Mouse (Mus musculus) embryo, embryonic 9.5 days (tissue): ENCODE measurements at regions not wholly inside any gene's neighbourhood (a gene's known extent, or its start where the extent isn't known, plus 50 kb on each side); places are given as distances from the start of the nearest gene placed in this dataset.
"Not testable (repeated sequence)": the region's sequence is repeated elsewhere in the genome, so short reads cannot be mapped to it uniquely, and the experiment has no call there.

Experiments
- DNase-seq: peaks from one replicate; pipeline ENCODE4 v3.0.0-alpha.2; 2017; ENCODE audit errors: extremely low spot score

DNA sequence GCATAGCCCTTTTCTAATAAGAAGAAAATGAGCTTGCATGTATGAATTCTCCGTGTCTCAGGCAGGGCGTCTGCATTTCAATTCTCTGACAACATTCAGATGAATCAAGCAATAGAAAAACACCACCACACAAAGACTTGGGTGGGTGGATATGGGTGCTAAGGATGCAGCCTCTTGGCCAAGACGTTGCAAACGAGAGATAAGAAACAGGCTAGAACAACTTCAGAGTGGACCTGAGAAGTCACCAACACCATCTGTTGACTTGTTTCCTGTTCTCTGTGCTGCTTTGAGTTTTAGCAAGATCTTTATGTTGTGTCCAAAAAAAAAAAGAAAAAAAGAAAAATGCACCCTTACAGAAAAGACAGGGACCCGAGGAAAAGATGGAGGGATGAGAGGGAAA lies 277.0 kb downstream of the Gxylt1 start:
- DNase-seq = no peak

DNA sequence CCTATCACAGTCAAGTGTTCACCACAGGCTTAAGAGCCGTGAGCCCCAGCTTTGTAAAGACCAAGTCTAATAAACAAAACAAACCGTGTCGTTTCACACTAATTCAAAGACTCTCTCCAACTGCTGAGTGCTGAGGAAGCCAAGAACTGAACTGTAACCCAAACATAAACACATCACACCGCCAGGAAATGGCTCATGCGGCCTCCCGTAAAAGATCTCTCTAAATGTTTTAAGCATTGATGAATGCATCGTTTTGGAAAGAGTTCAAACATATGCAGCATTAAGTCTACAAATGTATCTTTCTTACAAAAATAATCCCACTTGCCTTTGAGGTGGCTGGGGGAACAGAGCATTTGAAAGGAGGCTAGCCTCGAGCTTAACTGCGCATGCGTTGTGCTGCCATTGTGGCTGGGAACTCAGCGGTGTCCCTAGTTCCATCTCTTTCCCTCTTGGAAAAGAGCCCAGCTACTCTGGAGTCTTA lies 280.7 kb downstream of the Gxylt1 start:
- no peak for DNase-seq

DNA sequence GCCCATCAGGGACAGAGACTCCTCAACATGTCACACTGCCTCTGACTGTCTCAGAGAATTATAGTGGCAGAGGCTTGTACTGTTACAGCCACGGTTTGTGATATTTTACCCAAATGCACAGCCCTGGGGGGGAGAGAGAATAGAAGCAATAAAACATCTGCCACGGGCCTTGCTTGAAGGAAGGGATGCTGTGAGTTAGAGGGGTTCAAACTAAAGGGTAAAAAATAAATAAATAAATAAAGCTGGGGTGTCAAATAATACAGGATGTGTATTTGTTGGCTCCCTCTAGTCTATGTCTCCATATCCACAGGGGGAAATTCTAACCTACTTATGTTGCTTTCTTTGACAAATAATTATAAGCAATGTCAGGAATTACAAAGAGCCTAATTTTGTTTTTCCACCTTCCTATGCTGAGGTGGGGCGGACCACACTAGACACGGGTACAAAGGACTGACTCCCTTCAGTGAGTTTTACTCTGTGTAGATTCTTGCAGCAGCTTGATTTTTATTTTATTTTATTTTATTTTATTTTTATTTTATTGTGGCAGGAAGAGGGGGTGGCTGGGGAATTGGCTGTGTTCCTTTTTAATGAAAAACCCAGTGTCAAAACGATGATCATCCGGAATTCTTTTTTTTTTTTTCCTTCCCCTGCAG lies 281.3 kb downstream of the Gxylt1 start:
- no peak for DNase-seq

DNA sequence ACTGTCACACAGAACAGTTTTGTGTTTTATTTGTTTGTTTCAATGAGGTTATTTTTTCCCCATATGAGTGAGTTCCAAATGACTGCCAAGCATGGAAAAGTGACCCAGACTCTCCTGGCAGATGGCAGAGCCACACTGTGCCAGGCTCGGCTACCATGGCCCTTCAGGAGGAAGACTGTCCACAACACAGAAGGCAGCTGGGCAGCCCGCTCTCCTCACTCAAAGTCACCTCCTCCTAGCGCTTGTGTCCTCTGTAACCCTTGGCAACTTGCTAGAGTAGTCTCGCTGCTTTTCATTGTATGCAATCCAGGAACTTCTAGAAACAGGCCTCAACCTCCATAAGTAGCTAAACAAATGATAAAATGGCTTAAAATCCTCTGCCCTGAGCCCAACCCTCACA lies 299.2 kb downstream of the Gxylt1 start:
- DNase-seq = no peak

DNA sequence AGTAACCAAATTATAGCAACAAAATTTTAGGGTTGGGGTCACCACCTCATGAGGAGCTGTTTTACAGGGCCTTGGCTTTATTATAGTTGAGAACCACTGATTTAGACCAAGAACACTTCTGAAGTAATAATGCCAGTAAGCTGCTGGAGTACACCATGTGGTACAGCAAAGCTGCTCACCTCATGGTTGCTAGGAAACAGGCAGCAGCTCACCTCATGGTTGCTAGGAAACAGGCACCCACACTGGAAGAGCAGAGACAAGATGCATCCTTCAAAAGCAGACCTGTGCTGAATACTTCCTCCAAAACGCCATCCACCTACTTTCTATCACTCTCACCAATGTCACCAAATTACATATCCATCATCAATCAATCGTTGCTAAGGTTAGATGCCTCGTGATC lies 300.0 kb downstream of the Gxylt1 start:
- no peak for DNase-seq

DNA sequence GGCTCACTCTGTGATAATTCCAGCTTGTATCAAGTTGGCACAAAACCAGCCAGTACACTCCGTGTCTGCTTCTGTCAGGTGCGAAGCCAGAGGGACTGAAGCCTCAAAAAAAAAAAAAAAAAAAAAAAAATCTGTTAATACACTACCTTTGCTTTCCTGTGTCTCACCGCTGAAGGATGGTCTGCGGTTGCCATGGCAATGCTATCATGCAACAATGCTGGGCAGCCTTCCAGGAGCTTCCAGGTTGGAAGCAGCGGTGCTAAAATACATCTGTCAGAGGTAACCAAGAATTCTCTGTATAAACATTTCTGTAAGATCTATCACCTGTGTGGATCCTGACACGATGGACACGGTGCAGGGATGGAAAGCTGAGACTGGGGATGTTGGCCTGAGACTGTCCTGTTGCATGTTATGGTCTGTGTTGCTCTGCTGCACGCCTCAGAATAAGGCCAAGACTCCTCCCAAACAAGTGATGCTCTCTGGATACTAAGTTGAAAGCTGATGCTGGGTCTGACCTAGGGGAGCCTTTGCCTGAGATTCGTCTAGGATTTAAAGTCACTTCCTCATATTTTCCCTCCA lies 301.2 kb downstream of the Gxylt1 start:
- no peak for DNase-seq

DNA sequence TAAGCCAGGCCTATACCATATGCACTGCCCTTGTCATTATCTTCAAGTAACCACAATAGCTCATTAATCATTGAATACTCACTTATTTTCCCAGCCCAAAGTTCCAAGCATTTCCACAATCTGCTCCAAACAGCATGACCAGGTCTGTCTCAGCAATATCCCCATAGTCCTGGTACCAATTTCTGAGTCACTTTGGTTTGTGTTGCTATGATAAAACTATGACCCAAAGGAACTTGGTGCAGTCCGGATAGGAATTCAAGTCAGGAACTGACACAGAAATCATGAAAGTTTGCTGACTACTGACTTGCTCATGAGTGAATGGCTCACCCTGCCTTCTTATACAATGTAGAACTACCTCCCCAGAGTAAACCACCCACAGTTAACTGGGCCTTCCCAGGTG lies 309.4 kb downstream of the Gxylt1 start:
- DNase-seq = no peak

DNA sequence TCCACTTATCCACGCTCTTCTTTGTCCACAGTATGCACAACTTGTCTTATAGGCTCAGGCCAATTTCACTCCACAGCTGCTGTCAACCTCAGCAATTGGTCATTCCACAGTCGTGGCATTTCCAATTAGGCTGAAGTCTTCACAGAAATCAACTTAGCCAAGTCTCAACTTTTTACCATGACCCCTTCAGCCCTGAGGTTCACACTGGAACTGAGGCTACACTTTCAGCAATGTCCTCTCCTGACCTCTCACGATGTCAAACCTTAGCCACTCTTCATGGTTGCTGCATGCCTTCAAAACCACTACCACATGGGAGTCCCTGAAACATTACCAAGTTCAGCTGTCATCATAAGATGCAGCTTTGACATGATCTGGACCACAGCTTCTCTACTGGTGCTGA lies 310.1 kb downstream of the Gxylt1 start:
- DNase-seq = no peak

DNA sequence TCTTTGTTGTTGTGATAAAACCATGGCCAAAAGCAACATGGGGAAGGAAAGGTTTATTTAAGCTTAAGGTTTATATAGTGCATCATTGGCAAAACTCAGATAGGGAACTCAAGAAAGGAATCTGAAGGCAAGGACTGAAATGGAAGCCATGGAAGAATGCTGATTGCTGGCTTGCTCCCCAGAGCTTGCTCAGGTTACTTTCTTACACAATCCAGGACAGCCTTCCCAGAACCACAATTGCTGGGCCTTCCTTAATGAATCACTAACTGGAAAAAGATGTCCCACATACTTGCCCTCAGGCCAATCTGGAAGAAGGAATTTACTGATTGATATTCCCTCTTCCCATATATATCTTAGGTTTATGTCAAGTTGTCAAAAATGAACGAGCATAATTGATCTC lies 310.8 kb downstream of the Gxylt1 start:
- DNase-seq = no peak

DNA sequence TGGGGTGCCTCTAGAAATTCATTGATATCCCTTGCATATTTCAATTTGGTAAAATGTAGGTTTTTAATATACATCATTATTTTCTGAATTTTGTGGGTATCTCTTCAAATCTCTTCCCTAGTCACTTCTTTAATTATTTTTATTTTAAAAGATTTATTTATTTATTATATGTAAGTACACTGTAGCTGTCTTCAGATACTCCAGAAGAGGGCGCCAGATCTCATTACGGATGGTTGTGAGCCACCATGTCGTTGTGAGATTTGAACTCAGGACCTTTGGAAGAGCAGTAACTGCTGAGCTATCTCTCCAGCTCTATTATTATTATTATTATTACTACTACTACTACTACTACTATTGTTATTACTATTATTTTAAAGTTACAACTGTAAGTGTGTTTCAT lies 324.1 kb downstream of the Gxylt1 start:
- DNase-seq = not testable (repeated sequence)

DNA sequence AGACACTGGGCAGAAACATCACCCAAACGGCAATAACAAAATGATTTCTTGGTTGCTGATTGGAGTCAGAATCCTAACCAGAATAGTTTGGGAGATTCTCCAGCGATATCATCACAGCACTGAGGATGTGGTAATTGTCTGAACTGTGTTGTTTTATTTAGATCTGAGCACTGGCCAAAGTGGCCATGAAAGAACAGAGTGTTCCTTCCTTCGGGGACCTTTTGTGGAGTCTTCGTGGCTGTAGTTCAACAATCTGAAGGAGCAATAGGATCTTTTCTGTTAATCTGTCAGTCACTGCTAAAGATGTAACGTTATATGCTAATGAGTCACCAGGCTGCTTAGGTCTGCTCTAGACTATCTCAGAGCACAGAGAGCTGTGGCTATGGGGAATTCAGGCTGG lies 328.8 kb downstream of the Gxylt1 start:
- DNase-seq = no peak

DNA sequence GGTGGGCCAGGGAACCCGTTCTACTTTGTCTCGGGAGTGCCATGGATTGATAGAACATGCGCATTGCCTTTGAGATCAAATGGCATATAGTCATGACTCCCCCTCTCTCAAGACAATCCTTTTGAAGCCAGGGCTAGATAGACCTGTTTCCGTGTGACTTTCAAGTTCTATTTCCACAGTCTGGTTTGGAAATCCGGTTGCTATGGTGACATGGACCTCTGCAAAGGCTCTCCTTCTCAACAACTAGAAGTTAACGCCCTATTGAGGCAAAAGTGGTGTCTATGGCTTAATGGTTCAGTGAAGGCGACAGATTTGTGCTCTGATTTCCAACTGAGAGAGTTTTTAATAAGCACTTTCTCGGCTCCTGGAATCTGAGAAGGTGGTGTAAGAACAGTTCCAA lies 371.2 kb downstream of the Gxylt1 start:
- no peak for DNase-seq

DNA sequence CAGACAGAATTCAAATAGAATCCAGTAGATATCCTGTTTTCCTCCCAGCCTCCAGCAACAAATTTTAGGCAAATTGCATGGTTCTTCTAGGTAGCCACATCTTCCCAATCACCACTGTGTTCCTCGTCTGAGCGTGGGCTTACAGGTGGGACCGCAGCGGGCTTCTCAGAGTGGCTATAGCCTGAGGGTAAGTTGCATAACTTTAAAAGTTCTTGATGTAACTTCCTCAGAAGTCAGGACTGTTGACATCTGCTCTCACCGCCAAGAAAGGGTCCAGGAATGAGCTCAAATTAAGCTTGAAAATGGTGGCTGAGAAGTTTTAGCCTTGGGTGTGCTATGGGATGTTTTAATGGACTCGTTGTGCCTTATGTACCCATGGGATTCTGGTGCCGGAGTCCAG lies 377.7 kb downstream of the Gxylt1 start:
- no peak for DNase-seq

DNA sequence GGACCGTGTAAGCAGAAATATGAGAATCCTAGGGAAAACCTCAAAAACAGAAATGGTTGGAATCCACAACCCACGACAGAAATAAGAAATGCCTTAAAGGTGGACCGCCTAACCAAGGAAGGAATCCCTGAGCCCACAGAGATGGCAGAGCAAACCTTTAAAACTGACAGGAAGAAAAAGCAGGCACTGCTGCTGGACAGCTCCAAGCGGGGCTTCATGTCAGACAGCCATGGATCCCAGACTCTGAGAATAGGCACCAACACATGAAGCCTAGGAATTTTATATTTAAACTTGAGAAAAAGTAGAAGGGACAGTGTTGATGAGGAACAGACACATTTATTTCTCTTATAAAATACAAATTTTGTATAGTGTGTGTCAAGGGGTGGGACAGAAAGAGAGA lies 379.1 kb downstream of the Gxylt1 start:
- no peak for DNase-seq

DNA sequence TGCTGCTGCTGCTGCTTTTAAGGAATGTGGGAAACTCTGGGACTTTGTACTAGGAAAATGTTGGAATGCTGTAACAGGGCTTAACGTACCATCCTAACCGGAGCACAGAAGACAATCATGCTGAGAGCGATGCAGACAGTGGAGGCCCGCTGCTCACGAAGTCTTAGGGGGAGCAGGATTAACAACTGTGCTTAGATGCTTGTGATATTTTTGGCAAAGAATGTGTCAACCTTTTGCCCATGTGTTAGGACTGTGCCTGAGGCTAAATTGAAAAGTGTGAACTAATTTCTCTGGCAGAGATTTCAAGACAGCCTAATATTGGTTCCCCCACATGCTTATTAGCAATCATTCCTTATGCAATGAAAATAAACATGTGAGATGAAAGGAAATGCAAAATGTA lies 398.5 kb downstream of the Gxylt1 start:
- DNase-seq = no peak

DNA sequence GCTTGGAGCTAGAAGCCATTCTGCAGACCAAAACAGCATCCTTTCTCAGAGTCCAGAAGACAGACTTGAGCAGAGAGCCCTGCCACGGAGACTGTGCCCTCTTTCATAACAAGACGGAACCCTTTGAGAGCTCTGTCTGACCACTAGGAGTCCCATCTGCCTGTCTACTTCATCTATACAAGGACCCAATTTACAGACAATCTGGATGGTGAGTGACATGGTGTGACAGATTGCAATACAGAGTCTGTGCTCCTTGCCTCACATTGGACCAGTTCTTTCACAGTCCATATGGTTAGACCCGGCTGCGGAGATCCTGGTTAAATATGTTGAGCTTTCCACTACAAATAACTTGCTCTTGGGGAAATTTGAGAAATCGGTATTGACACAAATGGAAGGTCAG lies 410.9 kb downstream of the Gxylt1 start:
- DNase-seq = no peak

DNA sequence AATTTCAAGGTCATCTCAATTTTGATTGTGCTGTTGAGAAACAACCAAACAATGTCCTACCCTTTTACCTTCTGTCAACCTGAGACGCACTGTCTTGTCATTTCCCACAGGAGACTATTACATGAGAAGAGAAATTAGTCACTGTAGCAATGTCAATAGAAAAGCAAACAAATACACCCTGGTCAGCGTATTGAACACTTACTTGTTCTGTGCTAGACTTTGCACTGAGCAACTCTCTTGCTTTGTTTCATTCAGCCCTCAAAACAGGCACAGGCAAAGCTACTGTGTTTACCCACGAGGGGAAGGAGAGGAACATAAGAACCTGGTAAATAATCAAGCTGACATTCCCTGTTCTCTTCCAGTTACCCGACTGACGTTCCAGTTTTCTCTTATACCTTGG lies 424.1 kb downstream of the Gxylt1 start:
- DNase-seq = no peak

DNA sequence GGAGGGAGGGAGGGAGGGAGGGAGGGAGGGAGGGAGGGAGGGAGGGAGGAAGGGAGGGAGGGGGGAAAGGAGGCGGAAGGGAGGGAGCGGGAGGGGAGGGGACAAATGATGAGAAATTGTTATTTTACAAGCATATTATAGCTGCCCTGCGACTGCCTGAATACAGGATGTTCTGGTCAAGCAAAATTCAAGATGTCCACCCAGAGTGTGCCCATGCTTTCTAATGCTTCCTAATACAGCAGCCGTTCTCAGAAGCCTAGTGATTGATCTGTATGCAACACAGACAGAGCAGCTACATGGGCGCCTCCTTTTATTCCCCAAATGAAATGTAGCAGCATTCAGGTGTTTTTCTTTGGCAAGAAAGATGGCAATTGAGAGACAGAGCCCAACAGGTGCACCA lies 434.9 kb downstream of the Gxylt1 start:
- DNase-seq = no peak

DNA sequence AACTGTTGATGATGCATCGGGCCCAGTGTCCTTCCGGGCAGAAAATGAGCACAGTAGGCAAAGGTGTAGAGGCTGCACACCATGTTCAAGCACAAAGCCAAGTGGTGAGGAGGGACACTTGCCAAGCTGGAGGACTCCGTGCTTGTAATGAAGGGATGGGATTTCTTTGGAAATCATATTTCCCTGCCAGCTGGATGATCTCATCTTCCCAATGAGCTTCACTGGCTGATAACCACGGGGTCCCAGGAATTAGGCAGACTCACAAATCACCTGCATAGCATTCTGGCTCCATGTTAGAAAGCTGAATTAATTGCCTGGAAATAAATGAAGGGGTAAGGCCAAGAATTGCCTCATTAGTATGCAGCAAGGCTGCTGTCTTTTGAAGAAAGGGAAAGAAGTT lies 435.4 kb downstream of the Gxylt1 start:
- no peak for DNase-seq

DNA sequence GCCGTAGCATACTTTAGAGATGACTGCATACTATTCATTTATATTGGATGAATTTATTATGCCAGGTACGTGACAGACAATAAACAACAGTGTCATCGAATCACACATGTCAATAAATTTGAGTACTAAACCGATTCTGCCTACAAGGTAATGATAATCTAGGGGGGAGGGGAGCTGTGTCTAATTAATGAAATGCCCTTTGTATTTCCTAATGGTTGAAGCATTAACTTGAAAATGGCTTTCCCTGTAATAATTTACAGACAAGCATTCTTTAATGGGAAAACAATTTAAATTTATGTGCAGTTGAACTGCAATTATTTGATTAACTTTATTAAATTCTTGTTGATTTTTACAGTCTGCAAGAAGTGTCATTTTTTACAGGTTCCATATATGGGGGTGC lies 429.5 kb downstream of the Pdzrn4 start:
- no peak for DNase-seq
